Mouse (Mus musculus): Measurements from ENCODE around the gene Vash1.

Gene Vash1

GRCm38 (mm10) chr12:86694441-86694840 lies 15.9 kb downstream of the Vash1 start:
- Histone ChIP-seq H3K27me3 (ENCODE audit: insufficient read depth, low read length) (no peaks in the 10 kb centered on the region; the same call in 1 of the 2 replicates), H3K9me3 (ENCODE audit: low read length) (peaks cover 10% of the 10 kb centered on the region), H3K4me3 (replicated peaks; ENCODE audit: low read length) (no peak overlapping the region), H3K4me1 (replicated peaks; ENCODE audit: low read depth, low read length) (peaks cover 43% of the 10 kb centered on the region), H3K36me3 (ENCODE audit: insufficient read depth, low read length) (no peaks in the 10 kb centered on the region)
- TF ChIP-seq NANOG (IDR thresholded peaks at IDR 0.05; ENCODE audit: borderline replicate concordance, low read length) (no peak), POU5F1 (IDR thresholded peaks at IDR 0.05; ENCODE audit: borderline replicate concordance, low read length) (no peak), CTCF (conservative IDR thresholded peaks at IDR 0.05; ENCODE audit: low read length) (no peak)

- H3K27me3 ChIP-seq (ENCODE audit: insufficient read depth, low read length), result no peaks in the 10 kb centered on the region; the same call in 1 of the 2 replicates
- peaks cover 25% of the 10 kb centered on the region for H3K36me3 ChIP-seq (ENCODE audit: insufficient read depth, low read length)
- H3K4me3 ChIP-seq (replicated peaks; ENCODE audit: low read length), result no peak overlapping the region
- H3K9me3 ChIP-seq (ENCODE audit: low read length), result peaks cover 10% of the 10 kb centered on the region
- TF ChIP-seq POU5F1 (IDR thresholded peaks at IDR 0.05; ENCODE audit: borderline replicate concordance, low read length) (no peak), CTCF (conservative IDR thresholded peaks at IDR 0.05; ENCODE audit: low read length) (no peak), NANOG (IDR thresholded peaks at IDR 0.05; ENCODE audit: borderline replicate concordance, low read length) (no peak)
- peaks cover 29% of the 10 kb centered on the region for H3K4me1 ChIP-seq (replicated peaks; ENCODE audit: low read depth, low read length)
Observed at GRCm38 (mm10) chr12:86697996-86698395, 19.5 kb downstream of the Vash1 start.

- Histone ChIP-seq H3K9me3 (ENCODE audit: low read length) (peaks cover 10% of the 10 kb centered on the region), H3K4me1 (replicated peaks; ENCODE audit: low read depth, low read length) (peaks cover 29% of the 10 kb centered on the region), H3K36me3 (ENCODE audit: insufficient read depth, low read length) (peaks cover 31% of the 10 kb centered on the region), H3K27me3 (ENCODE audit: insufficient read depth, low read length) (no peaks in the 10 kb centered on the region; the same call in 1 of the 2 replicates), H3K4me3 (replicated peaks; ENCODE audit: low read length) (no peak overlapping the region)
- TF ChIP-seq POU5F1 (IDR thresholded peaks at IDR 0.05; ENCODE audit: borderline replicate concordance, low read length) (no peak), CTCF (conservative IDR thresholded peaks at IDR 0.05; ENCODE audit: low read length) (no peak), NANOG (IDR thresholded peaks at IDR 0.05; ENCODE audit: borderline replicate concordance, low read length) (no peak)
Observed at GRCm38 (mm10) chr12:86698537-86698936, 20.0 kb downstream of the Vash1 start.

- TF ChIP-seq NANOG (IDR thresholded peaks at IDR 0.05; ENCODE audit: borderline replicate concordance, low read length), result no peak
- no peak for TF ChIP-seq POU5F1 (IDR thresholded peaks at IDR 0.05; ENCODE audit: borderline replicate concordance, low read length)
- no peak for TF ChIP-seq CTCF (conservative IDR thresholded peaks at IDR 0.05; ENCODE audit: low read length)
- Histone ChIP-seq H3K9me3 (ENCODE audit: low read length) (peaks cover 10% of the 10 kb centered on the region), H3K36me3 (ENCODE audit: insufficient read depth, low read length) (peaks cover 48% of the 10 kb centered on the region), H3K4me1 (replicated peaks; ENCODE audit: low read depth, low read length) (peaks cover 23% of the 10 kb centered on the region), H3K27me3 (ENCODE audit: insufficient read depth, low read length) (no peaks in the 10 kb centered on the region; the same call in 1 of the 2 replicates), H3K4me3 (replicated peaks; ENCODE audit: low read length) (no peak overlapping the region)
Observed at GRCm38 (mm10) chr12:86699965-86700926, 21.7 kb downstream of the Vash1 start.

GRCm38 (mm10) chr12:86700927-86701310 lies 22.4 kb downstream of the Vash1 start:
- peaks cover 48% of the 10 kb centered on the region for H3K36me3 ChIP-seq (ENCODE audit: insufficient read depth, low read length)
- H3K27me3 ChIP-seq (ENCODE audit: insufficient read depth, low read length), result no peaks in the 10 kb centered on the region
- no peak overlapping the region for H3K4me3 ChIP-seq (replicated peaks; ENCODE audit: low read length)
- peaks cover 10% of the 10 kb centered on the region for H3K9me3 ChIP-seq (ENCODE audit: low read length)
- peaks cover 23% of the 10 kb centered on the region for H3K4me1 ChIP-seq (replicated peaks; ENCODE audit: low read depth, low read length)
- TF ChIP-seq NANOG (IDR thresholded peaks at IDR 0.05; ENCODE audit: borderline replicate concordance, low read length) (no peak), CTCF (conservative IDR thresholded peaks at IDR 0.05; ENCODE audit: low read length) (no peak), POU5F1 (IDR thresholded peaks at IDR 0.05; ENCODE audit: borderline replicate concordance, low read length) (no peak)

- Histone ChIP-seq H3K4me1 (replicated peaks; ENCODE audit: low read depth, low read length) (peaks cover 23% of the 10 kb centered on the region), H3K27me3 (ENCODE audit: insufficient read depth, low read length) (no peaks in the 10 kb centered on the region), H3K4me3 (replicated peaks; ENCODE audit: low read length) (no peak overlapping the region), H3K36me3 (ENCODE audit: insufficient read depth, low read length) (peaks cover 48% of the 10 kb centered on the region), H3K9me3 (ENCODE audit: low read length) (peaks cover 10% of the 10 kb centered on the region)
- TF ChIP-seq POU5F1 (IDR thresholded peaks at IDR 0.05; ENCODE audit: borderline replicate concordance, low read length), result no peak
- TF ChIP-seq NANOG (IDR thresholded peaks at IDR 0.05; ENCODE audit: borderline replicate concordance, low read length), result no peak
- no peak for TF ChIP-seq CTCF (conservative IDR thresholded peaks at IDR 0.05; ENCODE audit: low read length)
Observed at GRCm38 (mm10) chr12:86701491-86701890, 23.0 kb downstream of the Vash1 start.

- TF ChIP-seq NANOG (IDR thresholded peaks at IDR 0.05; ENCODE audit: borderline replicate concordance, low read length) (no peak), CTCF (conservative IDR thresholded peaks at IDR 0.05; ENCODE audit: low read length) (no peak), POU5F1 (IDR thresholded peaks at IDR 0.05; ENCODE audit: borderline replicate concordance, low read length) (no peak)
- H3K4me1 ChIP-seq (replicated peaks; ENCODE audit: low read depth, low read length), result peaks cover 23% of the 10 kb centered on the region
- no peak overlapping the region for H3K4me3 ChIP-seq (replicated peaks; ENCODE audit: low read length)
- H3K27me3 ChIP-seq (ENCODE audit: insufficient read depth, low read length), result no peaks in the 10 kb centered on the region
- peaks cover 4% of the 10 kb centered on the region; the same call in 1 of the 2 replicates for H3K9me3 ChIP-seq (ENCODE audit: low read length)
- H3K36me3 ChIP-seq (ENCODE audit: insufficient read depth, low read length), result peaks cover 48% of the 10 kb centered on the region
Observed at GRCm38 (mm10) chr12:86702690-86703089, 24.2 kb downstream of the Vash1 start.

GRCm38 (mm10) chr12:86705843-86706242 lies 27.3 kb downstream of the Vash1 start:
- Histone ChIP-seq H3K4me3 (replicated peaks; ENCODE audit: low read length) (no peak overlapping the region), H3K9me3 (ENCODE audit: low read length) (no peaks in the 10 kb centered on the region), H3K27me3 (ENCODE audit: insufficient read depth, low read length) (no peaks in the 10 kb centered on the region), H3K36me3 (ENCODE audit: insufficient read depth, low read length) (peaks cover 52% of the 10 kb centered on the region), H3K4me1 (replicated peaks; ENCODE audit: low read depth, low read length) (peaks cover 8% of the 10 kb centered on the region)
- TF ChIP-seq POU5F1 (IDR thresholded peaks at IDR 0.05; ENCODE audit: borderline replicate concordance, low read length), result no peak
- TF ChIP-seq CTCF (conservative IDR thresholded peaks at IDR 0.05; ENCODE audit: low read length), result no peak
- no peak for TF ChIP-seq NANOG (IDR thresholded peaks at IDR 0.05; ENCODE audit: borderline replicate concordance, low read length)
